Mouse (Mus musculus) ovary, adult 18-20 months (tissue): ENCODE results near the gene Gramd1a.

Experiments used
- DNase-seq: peaks from one replicate; pipeline ENCODE4 v3.0.0; 2022; ENCODE audit warnings: low spot score, mixed read lengths

Gramd1a gene

GRCm38 (mm10) chr7:31151301-31152241 lies 4.1 kb downstream of the Gramd1a start:
- DNase-seq: peak; percentile 60

- DNase-seq: peak; percentile 87
Measured at GRCm38 (mm10) chr7:31150566-31151300, 5.0 kb downstream of the Gramd1a start.

GRCm38 (mm10) chr7:31149751-31150565 lies 5.7 kb downstream of the Gramd1a start:
- DNase-seq: no peak

- no peak for DNase-seq
Measured at GRCm38 (mm10) chr7:31149271-31149670, 6.4 kb downstream of the Gramd1a start.

- DNase-seq: peak; percentile 67
Measured at GRCm38 (mm10) chr7:31148756-31149155, 6.9 kb downstream of the Gramd1a start.

- DNase-seq: no peak
Measured at GRCm38 (mm10) chr7:31148086-31148485, 7.6 kb downstream of the Gramd1a start.

GRCm38 (mm10) chr7:31145596-31146160 lies 10.0 kb downstream of the Gramd1a start:
- no peak for DNase-seq

GRCm38 (mm10) chr7:31144886-31145285 lies 10.8 kb downstream of the Gramd1a start:
- no peak for DNase-seq

- DNase-seq: no peak
Measured at GRCm38 (mm10) chr7:31140941-31141340, 14.8 kb downstream of the Gramd1a start.

- DNase-seq: no peak
Measured at GRCm38 (mm10) chr7:31140302-31140701, 15.4 kb downstream of the Gramd1a start.

GRCm38 (mm10) chr7:31139765-31140164 lies 15.9 kb downstream of the Gramd1a start:
- DNase-seq: no peak

- no peak for DNase-seq
Measured at GRCm38 (mm10) chr7:31135717-31136116, 20.0 kb downstream of the Gramd1a start.

GRCm38 (mm10) chr7:31131866-31132265 lies 23.8 kb downstream of the Gramd1a start:
- no peak for DNase-seq

GRCm38 (mm10) chr7:31130841-31131240 lies 24.9 kb downstream of the Gramd1a start:
- DNase-seq: no peak

- DNase-seq: no peak
Measured at GRCm38 (mm10) chr7:31130197-31130596, 25.5 kb downstream of the Gramd1a start.

GRCm38 (mm10) chr7:31128157-31128705 lies 27.5 kb downstream of the Gramd1a start:
- no peak for DNase-seq

- peak; percentile 40 for DNase-seq
Measured at GRCm38 (mm10) chr7:31126851-31127724, 28.6 kb downstream of the Gramd1a start, which contains the start of gene Scn1b. Gene Scn1b (minus strand): TSS chr7:31127003.

- no peak for DNase-seq
Measured at GRCm38 (mm10) chr7:31126211-31126751, 29.4 kb downstream of the Gramd1a start.

- DNase-seq: no peak
Measured at GRCm38 (mm10) chr7:31125116-31125515, 30.6 kb downstream of the Gramd1a start.

GRCm38 (mm10) chr7:31124381-31124780 lies 31.3 kb downstream of the Gramd1a start:
- no peak for DNase-seq
